Mouse (Mus musculus) myocyte (in vitro differentiated cells): ENCODE measurements around the gene Inhba.

ENCODE experiments used
- E2F4 ChIP-seq: IDR thresholded peaks from one replicate; pipeline ENCODE4 v1.6.1; 2011; ENCODE audit warnings: mild to moderate bottlenecking, control low read depth, moderate library complexity; ENCODE audit not compliant: insufficient read depth
- MAX ChIP-seq: IDR thresholded peaks from one replicate; pipeline ENCODE4 v1.6.1; 2011; ENCODE audit warnings: low read depth, mild to moderate bottlenecking, control low read depth
- POLR2A ChIP-seq: IDR thresholded peaks from one replicate; pipeline ENCODE4 v1.6.1; 2011; ENCODE audit warnings: low read depth, mild to moderate bottlenecking, control low read depth, moderate library complexity; ENCODE audit not compliant: insufficient read length
- POLR2AphosphoS2 ChIP-seq: IDR thresholded peaks from one replicate; pipeline ENCODE4 v1.6.1; 2011; ENCODE audit warnings: low read depth, control low read depth; ENCODE audit not compliant: insufficient read length
- SRF ChIP-seq: IDR thresholded peaks from one replicate; pipeline ENCODE4 v1.6.1; 2011; ENCODE audit warnings: low read depth; ENCODE audit not compliant: control insufficient read depth, insufficient read length
- TCF12 ChIP-seq: IDR thresholded peaks from one replicate; pipeline ENCODE4 v1.6.1; 2011; ENCODE audit warnings: mild to moderate bottlenecking, control low read depth; ENCODE audit not compliant: poor library complexity, insufficient read depth, severe bottlenecking
- USF1 ChIP-seq: IDR thresholded peaks from one replicate; pipeline ENCODE4 v1.6.1; 2011; ENCODE audit warnings: low read depth, mild to moderate bottlenecking, control low read depth, moderate library complexity

DNA sequence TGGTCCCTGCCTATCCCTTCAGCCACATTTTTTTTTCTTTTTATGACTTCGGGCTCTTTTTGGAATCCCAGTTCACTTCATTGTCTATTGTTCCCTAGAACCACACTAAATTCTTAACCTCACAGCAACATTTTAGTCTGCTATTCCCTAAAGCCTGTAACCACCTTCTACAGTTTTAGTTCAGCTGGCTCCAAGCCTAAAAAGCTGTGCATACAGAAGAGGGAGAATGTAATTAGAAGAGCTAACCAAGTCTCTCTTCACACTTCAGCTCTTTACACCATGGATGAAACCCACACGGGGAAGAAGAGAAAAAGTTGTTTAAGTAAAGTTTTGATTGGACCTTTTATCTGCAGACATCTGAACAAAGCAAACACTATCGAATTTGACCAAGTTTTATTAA, 29.6 kb upstream of the Inhba start:
- TF ChIP-seq E2F4 (no peak), POLR2A (no peak), TCF12 (no peak), USF1 (no peak), SRF (no peak), POLR2AphosphoS2 (no peak), MAX (no peak)
